Mouse (Mus musculus) testis, adult 2 months (tissue): ENCODE data around the gene Noa1.

Source experiments
- CTCF ChIP-seq: fragments of 200-500 bp; IDR thresholded peaks from 2 replicates; pipeline ENCODE4 v1.5.1; 2012; ENCODE audit warnings: low read depth, mild to moderate bottlenecking, inconsistent platforms, low read length, moderate library complexity; ENCODE audit not compliant: control insufficient read depth, insufficient read depth, insufficient replicate concordance
- POLR2A ChIP-seq: fragments of 200-500 bp; IDR thresholded peaks from 2 replicates; pipeline ENCODE4 v1.6.1; 2012; ENCODE audit warnings: low read depth, mild to moderate bottlenecking, inconsistent platforms, low read length, moderate library complexity; ENCODE audit not compliant: control insufficient read depth

- no peak for TF ChIP-seq POLR2A
- TF ChIP-seq CTCF, result no peak
These were observed 52.3 kb downstream of the Noa1 start for GRCm38 (mm10) chr5:77257603-77258002.
